Mouse (Mus musculus): ENCODE results near the gene Zfp37. TPM values are rescaled to one million over a fixed set of nuclear protein-coding genes. Genes with fewer than 3 reads are reported as not detected.

Gene Zfp37
- polyA plus RNA-seq, 1 experiment from 2014 or later = 22.8 TPM

DNA sequence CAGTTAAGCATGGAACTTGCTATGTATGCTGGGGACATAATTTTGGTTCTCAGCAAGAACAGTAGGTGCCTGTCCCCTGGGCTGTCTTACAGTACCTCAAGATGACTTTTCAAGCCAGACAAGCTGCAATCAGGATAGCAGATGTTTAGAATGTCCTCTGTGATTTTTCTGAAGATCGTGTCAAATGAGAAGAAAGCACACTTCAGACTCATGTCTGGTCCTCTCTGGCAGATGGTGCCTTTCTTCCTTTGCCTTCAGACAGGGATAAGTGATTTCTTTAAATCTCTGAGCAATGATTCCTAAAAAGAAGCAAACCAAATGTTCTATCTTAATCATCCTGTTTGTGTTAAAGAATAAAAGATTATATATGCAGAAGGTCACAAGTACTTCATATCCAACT lies 694 bp downstream of the Zfp37 start:
- no peaks in the 10 kb centered on the region for H3K27me3 ChIP-seq (replicated peaks; ENCODE audit: control insufficient read depth, insufficient read depth, low read length)
- 82% methylated on average over 1 of the region's 1 CpGs for WGBS
- H3K4me2 ChIP-seq (ENCODE audit: low read length) = no peak overlapping the region
- H3K36me3 ChIP-seq (ENCODE audit: control insufficient read depth, insufficient read depth) = no peaks in the 10 kb centered on the region
- no peak for ATAC-seq
- H3K9ac ChIP-seq (replicated peaks; ENCODE audit: low read depth, low read length) = no peak overlapping the region
- H3K4me1 ChIP-seq (replicated peaks; ENCODE audit: control insufficient read depth, insufficient read depth, low read length) = no peaks in the 10 kb centered on the region
- H3K27ac ChIP-seq (ENCODE audit: low read length) = no peak overlapping the region
- H3K4me3 ChIP-seq (replicated peaks; ENCODE audit: low read length) = no peak overlapping the region
- H3K9me3 ChIP-seq (ENCODE audit: control insufficient read depth, low read length) = no peaks in the 10 kb centered on the region

DNA sequence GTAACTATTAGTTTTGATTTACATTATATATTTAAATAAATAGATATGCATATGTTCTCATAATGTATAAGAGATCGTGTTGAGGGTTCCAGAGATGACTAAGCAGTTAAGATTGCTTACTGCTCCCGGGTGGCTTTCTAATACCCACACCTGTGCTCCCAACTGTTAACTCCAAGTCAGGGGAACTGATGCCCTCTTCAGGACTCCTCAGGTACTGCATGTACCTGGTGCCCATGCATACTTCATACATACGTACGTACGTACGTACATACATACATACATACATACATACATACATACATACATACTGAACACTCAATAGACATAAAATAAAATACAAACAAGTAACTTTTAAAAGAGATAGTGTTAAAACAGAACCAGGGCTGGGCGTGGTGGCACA lies 1.4 kb downstream of the Zfp37 start:
- H3K4me3 ChIP-seq (replicated peaks; ENCODE audit: low read length) = no peak overlapping the region
- H3K27me3 ChIP-seq (replicated peaks; ENCODE audit: control insufficient read depth, insufficient read depth, low read length) = no peaks in the 10 kb centered on the region
- H3K36me3 ChIP-seq (ENCODE audit: control insufficient read depth, insufficient read depth) = no peaks in the 10 kb centered on the region
- ATAC-seq = no peak
- no peak overlapping the region for H3K4me2 ChIP-seq (ENCODE audit: low read length)
- H3K27ac ChIP-seq (ENCODE audit: low read length) = no peak overlapping the region
- WGBS = 91% methylated on average over 7 of the region's 7 CpGs
- H3K4me1 ChIP-seq (replicated peaks; ENCODE audit: control insufficient read depth, insufficient read depth, low read length) = no peaks in the 10 kb centered on the region
- H3K9me3 ChIP-seq (ENCODE audit: control insufficient read depth, low read length) = no peaks in the 10 kb centered on the region
- H3K9ac ChIP-seq (replicated peaks; ENCODE audit: low read depth, low read length) = no peak overlapping the region

DNA sequence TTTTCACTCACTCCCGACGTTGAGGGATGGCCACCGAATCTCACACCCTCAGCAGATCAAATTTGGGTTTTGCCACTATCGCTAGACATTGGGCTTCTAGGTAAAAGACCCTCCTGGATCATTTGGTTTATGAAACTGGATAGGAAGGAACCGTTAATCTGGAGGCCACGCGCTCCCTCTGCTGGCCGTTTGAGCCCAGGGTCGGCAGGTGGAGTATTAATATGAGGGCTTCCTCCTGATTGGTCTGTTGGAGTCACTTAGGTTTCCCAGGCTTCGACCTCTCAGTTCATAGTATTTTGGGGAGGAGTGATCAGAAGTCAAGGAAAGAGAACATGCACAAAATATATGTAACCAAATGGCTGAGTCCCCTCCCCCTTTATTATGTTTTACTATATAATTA lies 2.5 kb downstream of the Zfp37 start:
- H3K27ac ChIP-seq (ENCODE audit: low read length) = no peak overlapping the region
- H3K9me3 ChIP-seq (ENCODE audit: control insufficient read depth, low read length) = no peaks in the 10 kb centered on the region
- no peak overlapping the region for H3K4me3 ChIP-seq (replicated peaks; ENCODE audit: low read length)
- H3K9ac ChIP-seq (replicated peaks; ENCODE audit: low read depth, low read length) = no peak overlapping the region
- H3K36me3 ChIP-seq (ENCODE audit: control insufficient read depth, insufficient read depth) = no peaks in the 10 kb centered on the region
- H3K4me1 ChIP-seq (replicated peaks; ENCODE audit: control insufficient read depth, insufficient read depth, low read length) = no peaks in the 10 kb centered on the region
- no peaks in the 10 kb centered on the region for H3K27me3 ChIP-seq (replicated peaks; ENCODE audit: control insufficient read depth, insufficient read depth, low read length)
- H3K4me2 ChIP-seq (ENCODE audit: low read length) = no peak overlapping the region
- ATAC-seq = no peak
- WGBS = 46% methylated on average over 10 of the region's 10 CpGs

DNA sequence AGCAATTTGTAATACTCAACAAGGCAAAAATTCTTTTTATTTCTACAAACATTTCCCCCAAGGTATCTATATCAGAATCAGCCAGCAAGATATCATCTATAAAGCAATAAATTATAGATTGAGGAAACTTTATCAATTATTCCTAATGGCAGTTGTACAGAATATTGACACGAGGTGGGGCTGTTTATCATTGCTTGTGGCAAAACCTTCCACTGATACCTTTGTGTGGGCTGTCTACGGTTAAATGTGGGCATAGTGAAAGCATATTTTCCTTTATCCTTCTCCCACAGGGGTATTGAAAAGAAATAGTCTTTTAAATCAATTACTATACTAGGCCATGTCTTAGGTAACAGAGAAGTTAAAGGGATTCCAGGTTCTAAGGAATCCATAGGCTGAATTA lies 17.4 kb downstream of the Zfp37 start:
- peaks cover 7% of the 10 kb centered on the region; the same call in 1 of the 2 replicates for H3K4me1 ChIP-seq (replicated peaks; ENCODE audit: control insufficient read depth, insufficient read depth, low read length)
- H3K27me3 ChIP-seq (replicated peaks; ENCODE audit: control insufficient read depth, insufficient read depth, low read length) = no peaks in the 10 kb centered on the region
- H3K36me3 ChIP-seq (ENCODE audit: control insufficient read depth, insufficient read depth) = no peaks in the 10 kb centered on the region
- no peaks in the 10 kb centered on the region for H3K9me3 ChIP-seq (ENCODE audit: control insufficient read depth, low read length)
- no peak overlapping the region for H3K4me3 ChIP-seq (replicated peaks; ENCODE audit: low read length)
- H3K4me2 ChIP-seq (ENCODE audit: low read length) = no peak overlapping the region
- ATAC-seq = no peak
- no peak overlapping the region for H3K27ac ChIP-seq (ENCODE audit: low read length)
- 78% methylated on average over 2 of the region's 2 CpGs for WGBS
- no peak overlapping the region for H3K9ac ChIP-seq (replicated peaks; ENCODE audit: low read depth, low read length)

DNA sequence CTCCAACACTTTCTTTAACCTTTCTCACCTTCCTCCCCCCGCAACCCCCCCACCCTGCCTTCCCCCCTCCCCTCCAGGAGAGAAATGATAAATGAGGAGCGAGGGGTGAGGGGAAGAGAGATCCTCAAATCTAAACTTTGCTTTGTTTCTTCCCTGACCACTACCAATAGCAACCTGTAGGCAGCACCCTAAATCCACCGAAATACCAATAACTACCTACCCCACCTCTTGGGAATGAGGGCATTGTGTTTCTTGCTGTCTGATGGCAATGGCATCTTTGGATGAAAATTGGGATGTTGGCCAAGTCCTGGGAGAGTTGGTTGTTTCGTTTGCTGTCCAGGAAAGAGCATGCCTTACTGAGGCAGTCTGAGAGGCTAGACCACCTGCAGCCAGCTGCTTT lies 20.8 kb downstream of the Zfp37 start:
- 38% methylated on average over 4 of the region's 4 CpGs for WGBS
- Histone ChIP-seq H3K27me3 (replicated peaks; ENCODE audit: control insufficient read depth, insufficient read depth, low read length) (no peaks in the 10 kb centered on the region), H3K4me1 (replicated peaks; ENCODE audit: control insufficient read depth, insufficient read depth, low read length) (peaks cover 12% of the 10 kb centered on the region), H3K36me3 (ENCODE audit: control insufficient read depth, insufficient read depth) (no peaks in the 10 kb centered on the region; the same call in 1 of the 2 replicates), H3K27ac (ENCODE audit: low read length) (no peak overlapping the region), H3K4me3 (replicated peaks; ENCODE audit: low read length) (no peak overlapping the region), H3K9me3 (ENCODE audit: control insufficient read depth, low read length) (no peaks in the 10 kb centered on the region), H3K4me2 (ENCODE audit: low read length) (no peak overlapping the region), H3K9ac (replicated peaks; ENCODE audit: low read depth, low read length) (no peak overlapping the region)
- ATAC-seq = no peak

DNA sequence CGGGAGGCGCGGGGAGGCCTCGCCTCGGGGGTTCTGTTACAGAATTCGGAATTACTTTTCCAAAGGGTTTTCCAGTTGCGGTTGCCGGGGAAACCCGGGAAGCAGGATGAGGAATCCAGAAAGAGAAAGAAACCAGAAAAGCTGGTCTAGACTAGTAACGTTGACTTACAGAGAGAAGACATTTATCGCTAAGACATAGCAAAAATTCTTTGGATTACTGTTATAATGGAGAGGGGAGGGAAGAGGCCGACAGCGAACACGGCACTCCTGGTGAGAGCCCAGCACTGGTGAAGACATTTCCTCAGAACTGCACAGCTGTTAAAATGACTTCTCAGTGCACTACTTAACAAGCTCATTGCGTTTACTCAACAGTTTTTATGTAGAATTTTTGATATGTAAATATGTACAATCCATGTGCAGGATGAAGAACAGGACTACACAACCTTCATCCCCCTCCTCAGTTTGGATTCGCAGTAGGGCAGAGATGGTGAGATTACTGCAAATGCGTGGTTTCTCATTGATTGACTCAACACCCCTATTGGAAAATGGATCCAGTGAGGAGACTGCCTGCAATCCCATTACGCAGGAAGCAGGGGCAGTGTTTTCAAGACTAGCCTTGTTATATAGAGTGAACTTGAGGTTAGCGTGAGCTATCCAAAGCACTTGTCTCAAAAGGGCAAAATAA lies 22.0 kb downstream of the Zfp37 start:
- ATAC-seq = peak; percentile 50
- 4% methylated on average over 19 of the region's 19 CpGs for WGBS
- peaks cover 12% of the 10 kb centered on the region for H3K4me1 ChIP-seq (replicated peaks; ENCODE audit: control insufficient read depth, insufficient read depth, low read length)
- H3K9ac ChIP-seq (replicated peaks; ENCODE audit: low read depth, low read length) = peak overlapping the region; percentile 69
- H3K36me3 ChIP-seq (ENCODE audit: control insufficient read depth, insufficient read depth) = peaks cover 8% of the 10 kb centered on the region
- H3K27me3 ChIP-seq (replicated peaks; ENCODE audit: control insufficient read depth, insufficient read depth, low read length) = no peaks in the 10 kb centered on the region
- peak overlapping the region; percentile 70 for H3K4me2 ChIP-seq (ENCODE audit: low read length)
- no peaks in the 10 kb centered on the region for H3K9me3 ChIP-seq (ENCODE audit: control insufficient read depth, low read length)
- peak overlapping the region; percentile 57 for H3K4me3 ChIP-seq (replicated peaks; ENCODE audit: low read length)
- H3K27ac ChIP-seq (ENCODE audit: low read length) = peak overlapping the region; percentile 83

DNA sequence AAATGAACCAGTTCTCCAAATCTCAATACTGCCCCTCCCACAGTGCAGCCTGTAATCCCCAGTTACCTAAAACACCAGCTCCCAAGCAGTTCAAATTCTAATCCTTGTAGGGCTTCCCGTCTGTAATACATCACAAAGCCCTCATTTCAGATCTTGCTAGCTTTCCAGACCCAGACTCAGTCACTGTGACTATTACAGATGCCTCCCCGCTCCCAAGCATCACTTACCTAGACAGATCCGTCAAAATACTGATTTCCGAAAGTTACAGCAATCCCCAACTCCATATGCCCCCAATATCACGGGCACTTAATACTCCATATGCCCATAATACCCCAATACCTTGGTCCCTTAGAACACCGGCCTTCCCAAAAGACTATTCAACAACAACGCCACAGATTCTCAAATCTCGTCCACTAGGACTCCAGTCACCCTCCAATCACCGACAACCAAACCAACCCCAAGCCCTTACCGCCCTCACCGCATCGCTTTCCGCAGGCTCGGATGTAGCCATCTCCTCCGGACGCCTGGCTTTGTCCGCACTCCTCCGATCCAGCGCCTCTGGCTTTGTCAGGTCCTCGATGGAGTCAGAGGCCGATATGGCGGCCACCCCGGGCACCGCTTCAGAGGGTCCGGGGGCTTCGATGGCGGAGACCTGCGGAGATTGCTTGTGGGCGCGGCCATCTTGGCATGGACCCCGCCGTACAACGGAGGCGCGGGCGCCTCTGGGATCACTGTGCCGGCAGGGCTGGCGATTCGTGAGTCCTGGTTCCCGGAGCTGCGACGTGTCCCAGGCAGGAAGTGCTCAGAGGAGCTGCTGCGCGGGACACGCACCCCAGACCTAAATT lies 22.8 kb downstream of the Zfp37 start:
- under 1% methylated on average over 45 of the region's 45 CpGs for WGBS
- Histone ChIP-seq H3K4me2 (ENCODE audit: low read length) (peak overlapping the region; percentile 70), H3K4me1 (replicated peaks; ENCODE audit: control insufficient read depth, insufficient read depth, low read length) (peaks cover 12% of the 10 kb centered on the region), H3K27me3 (replicated peaks; ENCODE audit: control insufficient read depth, insufficient read depth, low read length) (no peaks in the 10 kb centered on the region), H3K9ac (replicated peaks; ENCODE audit: low read depth, low read length) (peak overlapping the region; percentile 69), H3K27ac (ENCODE audit: low read length) (peak overlapping the region; percentile 83), H3K9me3 (ENCODE audit: control insufficient read depth, low read length) (no peaks in the 10 kb centered on the region), H3K4me3 (replicated peaks; ENCODE audit: low read length) (peak overlapping the region; percentile 57), H3K36me3 (ENCODE audit: control insufficient read depth, insufficient read depth) (peaks cover 16% of the 10 kb centered on the region)
- peak; percentile 98 for ATAC-seq

DNA sequence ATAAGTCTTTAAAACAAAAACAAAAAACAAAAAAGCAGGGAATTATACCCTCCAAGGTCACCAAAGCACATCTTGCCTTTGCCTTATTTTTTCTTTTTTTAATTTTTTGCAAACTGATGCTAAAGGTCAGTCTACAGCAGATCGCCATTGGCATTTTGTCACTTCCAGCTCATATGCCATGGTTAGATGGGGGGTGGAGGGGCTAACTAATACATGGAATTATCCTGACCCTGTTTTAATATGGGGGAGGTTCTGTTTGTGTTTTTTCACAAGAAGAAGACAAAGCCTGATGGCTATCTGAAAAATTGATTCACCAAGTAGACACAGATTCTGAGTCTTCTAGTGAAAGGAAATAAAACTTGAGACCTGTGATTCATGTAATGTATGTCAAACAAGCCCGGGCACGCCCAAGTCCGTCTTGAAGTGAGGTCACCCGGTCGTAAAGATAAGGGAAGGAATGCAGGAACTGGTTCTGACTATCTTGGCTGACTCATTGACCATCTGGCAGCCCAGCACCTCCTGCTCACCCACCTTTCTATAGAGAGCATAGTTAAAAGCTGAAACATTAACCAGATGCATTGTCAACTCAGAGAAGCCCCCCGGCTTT lies 30.8 kb downstream of the Zfp37 start:
- no peak overlapping the region for H3K27ac ChIP-seq (ENCODE audit: low read length)
- no peak for ATAC-seq
- H3K4me3 ChIP-seq (replicated peaks; ENCODE audit: low read length) = no peak overlapping the region
- H3K9ac ChIP-seq (replicated peaks; ENCODE audit: low read depth, low read length) = no peak overlapping the region
- H3K9me3 ChIP-seq (ENCODE audit: control insufficient read depth, low read length) = peaks cover 7% of the 10 kb centered on the region
- WGBS = 96% methylated on average over 7 of the region's 7 CpGs
- H3K27me3 ChIP-seq (replicated peaks; ENCODE audit: control insufficient read depth, insufficient read depth, low read length) = no peaks in the 10 kb centered on the region
- peaks cover 71% of the 10 kb centered on the region for H3K36me3 ChIP-seq (ENCODE audit: control insufficient read depth, insufficient read depth)
- H3K4me2 ChIP-seq (ENCODE audit: low read length) = no peak overlapping the region
- H3K4me1 ChIP-seq (replicated peaks; ENCODE audit: control insufficient read depth, insufficient read depth, low read length) = no peaks in the 10 kb centered on the region

DNA sequence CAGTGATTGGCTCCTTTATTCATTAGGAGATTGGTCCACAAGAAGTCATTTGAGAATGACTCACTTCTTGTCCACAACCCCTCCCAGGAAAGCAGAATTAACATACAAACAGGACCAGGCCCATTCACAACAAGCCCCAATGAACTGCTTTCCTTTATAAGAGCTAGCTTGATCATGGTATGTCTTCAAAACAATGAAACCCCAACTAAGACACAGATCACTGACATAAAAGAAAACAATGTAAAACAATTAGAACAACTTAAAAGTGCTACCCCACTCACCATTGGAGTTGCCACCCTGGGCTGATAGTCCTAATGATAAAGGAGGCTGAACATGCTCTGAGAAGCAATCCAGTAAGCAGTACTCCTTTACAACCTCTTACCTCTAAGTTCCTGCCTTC lies 42.1 kb downstream of the Zfp37 start:
- peaks cover 56% of the 10 kb centered on the region for H3K9me3 ChIP-seq (ENCODE audit: control insufficient read depth, low read length)
- ATAC-seq = no peak
- H3K4me2 ChIP-seq (ENCODE audit: low read length) = no peak overlapping the region
- no peak overlapping the region for H3K27ac ChIP-seq (ENCODE audit: low read length)
- H3K4me3 ChIP-seq (replicated peaks; ENCODE audit: low read length) = no peak overlapping the region
- no peaks in the 10 kb centered on the region for H3K27me3 ChIP-seq (replicated peaks; ENCODE audit: control insufficient read depth, insufficient read depth, low read length)
- no peak overlapping the region for H3K9ac ChIP-seq (replicated peaks; ENCODE audit: low read depth, low read length)
- no peaks in the 10 kb centered on the region for H3K4me1 ChIP-seq (replicated peaks; ENCODE audit: control insufficient read depth, insufficient read depth, low read length)
- peaks cover 58% of the 10 kb centered on the region for H3K36me3 ChIP-seq (ENCODE audit: control insufficient read depth, insufficient read depth)

Measured in forebrain, embryonic 16.5 days (tissue).